In genomic region chr10:93540431-93541210, GRCm38 (mm10) we compare ENCODE assay signal across 7 mouse cellular contexts. TPM values are rescaled to one million over a fixed set of nuclear protein-coding genes. Genes with fewer than 3 reads are reported as not detected.
DNase-seq lines count a peak whose midpoint lies in the region; ATAC-seq and TF ChIP-seq lines count a peak whose summit lies in the region.

Gene Ccdc38 (plus strand): TSS chr10:93540632.

- DNase-seq in spleen, adult 12 weeks (ENCODE audit: low spot score), result peak; percentile 8
- no peak for DNase-seq in spleen, postnatal 4 days (ENCODE audit: low spot score in 2 of 2)
- DNase-seq in kidney, postnatal 10 days, result peak; percentile 12
- no peak for DNase-seq in midbrain, postnatal 0 days (ENCODE audit: low spot score)
- DNase-seq in ovary, postnatal 10 days (ENCODE audit: low spot score), result no peak
- no peak for DNase-seq in layer of hippocampus, adult 11-12 months (ENCODE audit: low spot score)

- H3K27ac ChIP-seq in midbrain, postnatal 0 days (ENCODE audit: low read depth, low read length), result no peak within 1 kb of the TSS

- WGBS in midbrain, postnatal 0 days, result 74% methylated on average over 17 of the region's 17 CpGs

- H3K9me3 ChIP-seq in midbrain, postnatal 0 days (ENCODE audit: low read length), result no peaks in the 10 kb centered on the region

- H3K36me3 ChIP-seq in midbrain, postnatal 0 days (ENCODE audit: insufficient read depth, low read length), result no peaks in the 10 kb centered on the region

- peak within 1 kb of the TSS; percentile 29 for H3K4me3 ChIP-seq in midbrain, postnatal 0 days (ENCODE audit: low read depth, low read length)

- no peak within 1 kb of the TSS for H3K9ac ChIP-seq in midbrain, postnatal 0 days (replicated peaks; ENCODE audit: low read length, poor library complexity, severe bottlenecking)

- H3K27me3 ChIP-seq in midbrain, postnatal 0 days (ENCODE audit: insufficient read depth, low read length), result peaks cover 4% of the 10 kb centered on the region; the same call in 1 of the 2 replicates

- ATAC-seq in erythroblast, adult 5-6 weeks (replicated peaks; ENCODE audit: low FRiP score, poor library complexity, severe bottlenecking), result peak; percentile 32; the same call in 1 of the 2 replicates
- no peak for ATAC-seq in midbrain, postnatal 0 days (ENCODE audit: low FRiP score)

- no peaks in the 10 kb centered on the region for H3K4me1 ChIP-seq in midbrain, postnatal 0 days (ENCODE audit: insufficient read depth, low read length)

- no peak for TF ChIP-seq CTCF in midbrain, postnatal 0 days (IDR thresholded peaks at IDR 0.05)

- peak within 1 kb of the TSS; percentile 55 for H3K4me2 ChIP-seq in midbrain, postnatal 0 days (ENCODE audit: low read depth, low read length, poor library complexity, severe bottlenecking)

RNA-seq across cellular contexts. Expression of gene Ccdc38, which starts in this region (rescaled TPM):
- total RNA-seq in erythroblast, adult 5-6 weeks (2015; ENCODE audit: low replicate concordance), result not detected in 2 replicates
- total RNA-seq in erythroblast, adult 5-6 weeks (2017; ENCODE audit: low replicate concordance), result 0.34 TPM in 1 of 2 replicates, not detected in the other
- 0.14 and 4.4 TPM in 2 replicates for total RNA-seq in midbrain, postnatal 0 days (2014; rRNA removed)
- 0.52 and 0.66 TPM in 2 replicates for polyA plus RNA-seq in midbrain, postnatal 0 days (2015; fragmentation: Nextera tagmentation; extraction: Ambion mirVana)

Comparison
In these comparisons a context has a peak if more than half of its experiments do, and no peak if none do; other contexts are left out.
1. DNase-seq: peak in spleen, adult 12 weeks (single experiment) and kidney, postnatal 10 days (single experiment); none in spleen, postnatal 4 days (0 of 2), midbrain, postnatal 0 days (single experiment), ovary, postnatal 10 days (single experiment) and layer of hippocampus, adult 11-12 months (single experiment).
2. Peak in ATAC-seq in erythroblast, adult 5-6 weeks; RNA of the gene not detected or under 1 TPM.